Mouse (Mus musculus): Measurements from ENCODE around the gene Kcnt2. TPM values are rescaled to one million over a fixed set of nuclear protein-coding genes. Genes with fewer than 3 reads are reported as not detected.

Gene Kcnt2
- polyA plus RNA-seq, 1 experiment from 2014 or later: 2.5 TPM

DNA sequence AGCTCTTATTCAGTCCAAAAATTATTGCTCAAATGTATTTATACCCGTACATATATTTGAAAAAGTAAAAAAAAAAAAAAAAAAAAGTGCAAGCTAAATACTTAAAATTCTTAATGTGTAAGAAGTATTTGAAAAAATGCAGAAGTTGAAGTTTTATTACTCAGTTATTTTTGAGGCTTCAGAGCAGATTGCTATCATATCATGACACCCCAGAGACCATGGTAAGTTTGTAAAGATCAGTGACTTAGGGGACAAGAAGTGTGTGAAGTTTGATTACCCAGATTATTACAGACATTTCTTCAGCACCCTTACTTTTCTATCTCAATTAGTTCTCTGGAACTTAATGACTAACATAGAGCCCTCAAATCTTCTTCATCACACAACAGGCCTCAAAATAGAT, 58.3 kb downstream of the Kcnt2 start:
- H3K4me3 ChIP-seq (replicated peaks): no peak overlapping the region
- no peak overlapping the region for H3K9ac ChIP-seq
- H3K4me1 ChIP-seq (replicated peaks): no peaks in the 10 kb centered on the region
- 95% methylated on average over 1 of the region's 1 CpGs for WGBS
- H3K36me3 ChIP-seq: no peaks in the 10 kb centered on the region
- H3K9me3 ChIP-seq: no peaks in the 10 kb centered on the region
- no peaks in the 10 kb centered on the region for H3K27me3 ChIP-seq (replicated peaks)
- ATAC-seq: no peak
- H3K27ac ChIP-seq: no peak overlapping the region
- no peak overlapping the region for H3K4me2 ChIP-seq (replicated peaks)

DNA sequence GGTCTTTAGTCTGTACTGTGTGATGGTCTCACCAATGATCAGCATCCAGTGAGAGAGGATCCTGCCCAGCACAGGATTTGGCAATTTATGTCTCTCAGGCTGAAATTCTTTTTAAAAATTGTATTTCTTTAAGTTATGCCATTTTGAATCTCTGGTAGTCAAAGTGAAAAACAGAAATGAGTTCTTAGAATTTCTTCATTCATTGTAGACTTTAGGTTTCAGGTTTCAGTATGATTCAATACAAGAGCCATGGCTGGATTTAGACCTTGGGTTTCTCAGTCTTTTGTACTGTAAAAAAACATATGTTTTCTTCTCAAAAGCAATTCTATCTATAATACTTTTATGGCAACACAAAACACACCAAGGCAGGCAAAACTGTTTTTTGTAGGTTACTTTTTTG, 59.4 kb downstream of the Kcnt2 start:
- H3K4me3 ChIP-seq (replicated peaks): no peak overlapping the region
- H3K36me3 ChIP-seq: no peaks in the 10 kb centered on the region
- no peak for ATAC-seq
- no peak overlapping the region for H3K9ac ChIP-seq
- no peak overlapping the region for H3K4me2 ChIP-seq (replicated peaks)
- no peak overlapping the region for H3K27ac ChIP-seq
- no peaks in the 10 kb centered on the region for H3K9me3 ChIP-seq
- H3K27me3 ChIP-seq (replicated peaks): no peaks in the 10 kb centered on the region
- no peaks in the 10 kb centered on the region for H3K4me1 ChIP-seq (replicated peaks)

DNA sequence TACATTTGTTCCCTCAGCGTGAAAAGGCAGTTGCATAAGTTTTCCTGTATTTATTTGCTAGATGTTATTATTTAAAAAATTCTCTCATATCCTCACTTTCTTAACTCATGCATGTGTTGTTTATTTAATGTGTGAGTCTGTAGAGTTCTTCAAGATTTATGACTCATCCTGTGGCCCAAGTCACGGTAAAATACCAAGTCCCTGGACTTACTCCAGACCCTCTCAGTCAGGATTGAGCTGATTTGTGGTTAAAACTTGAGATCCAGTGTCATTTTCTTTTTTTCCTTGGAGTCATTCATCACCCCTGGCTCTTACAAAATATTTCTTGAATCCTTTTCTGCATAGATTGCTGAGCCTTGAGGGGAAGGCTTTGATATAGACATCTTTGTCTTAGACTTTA, 60.4 kb downstream of the Kcnt2 start:
- ATAC-seq: no peak
- H3K27ac ChIP-seq: no peak overlapping the region
- no peak overlapping the region for H3K4me2 ChIP-seq (replicated peaks)
- no peaks in the 10 kb centered on the region for H3K9me3 ChIP-seq
- H3K4me3 ChIP-seq (replicated peaks): no peak overlapping the region
- H3K9ac ChIP-seq: no peak overlapping the region
- no peaks in the 10 kb centered on the region for H3K36me3 ChIP-seq
- H3K4me1 ChIP-seq (replicated peaks): no peaks in the 10 kb centered on the region
- H3K27me3 ChIP-seq (replicated peaks): no peaks in the 10 kb centered on the region
- 40% methylated on average over 2 of the region's 2 CpGs for WGBS

DNA sequence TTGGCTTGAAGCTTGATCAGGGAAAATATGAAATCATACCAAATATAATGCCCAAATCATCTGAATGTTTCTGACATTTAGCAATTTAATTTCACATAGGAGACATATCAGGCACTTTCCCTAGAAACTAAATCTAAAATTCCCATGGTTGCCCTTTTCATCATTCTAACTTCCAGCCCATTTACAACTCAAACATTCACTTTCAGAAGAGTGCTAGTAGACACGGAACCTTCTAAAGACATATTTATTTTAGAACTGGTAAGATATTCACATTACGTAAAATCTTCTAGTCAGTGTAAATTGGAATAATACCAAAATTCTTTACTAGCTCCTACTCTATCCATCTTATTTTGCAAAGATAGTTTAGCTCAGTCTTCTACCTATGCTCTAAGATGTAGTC, 64.8 kb downstream of the Kcnt2 start:
- Histone ChIP-seq H3K9ac (no peak overlapping the region), H3K4me3 (replicated peaks) (no peak overlapping the region), H3K4me2 (replicated peaks) (no peak overlapping the region), H3K27ac (no peak overlapping the region), H3K9me3 (no peaks in the 10 kb centered on the region), H3K36me3 (no peaks in the 10 kb centered on the region), H3K27me3 (replicated peaks) (no peaks in the 10 kb centered on the region), H3K4me1 (replicated peaks) (no peaks in the 10 kb centered on the region)
- 78% methylated on average over 2 of the region's 2 CpGs for WGBS
- no peak for ATAC-seq

DNA sequence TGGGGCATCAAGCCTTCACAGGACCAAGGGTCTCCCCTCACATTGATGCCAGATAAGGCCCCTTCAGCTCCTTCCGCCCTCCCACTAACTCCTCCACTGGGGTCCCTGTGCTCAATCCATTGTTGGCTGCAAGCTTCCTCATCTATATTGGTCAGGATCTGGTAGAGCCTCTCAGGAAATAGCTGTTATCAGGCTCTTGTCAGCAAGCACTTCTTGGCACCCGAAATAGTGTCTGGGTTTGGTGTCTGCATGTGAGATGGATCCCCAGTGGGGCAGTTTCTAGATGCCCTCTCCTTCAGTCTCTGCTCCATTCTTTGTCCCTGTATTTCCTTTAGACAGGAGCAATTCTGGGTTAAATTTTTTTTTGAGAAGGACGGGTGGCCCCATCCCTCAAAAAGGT, 79.1 kb downstream of the Kcnt2 start:
- no peak overlapping the region for H3K4me3 ChIP-seq (replicated peaks)
- no peaks in the 10 kb centered on the region for H3K36me3 ChIP-seq
- no peaks in the 10 kb centered on the region for H3K4me1 ChIP-seq (replicated peaks)
- H3K27ac ChIP-seq: no peak overlapping the region
- no peaks in the 10 kb centered on the region for H3K27me3 ChIP-seq (replicated peaks)
- no peaks in the 10 kb centered on the region for H3K9me3 ChIP-seq
- no peak overlapping the region for H3K4me2 ChIP-seq (replicated peaks)
- H3K9ac ChIP-seq: no peak overlapping the region
- WGBS: 83% methylated on average over 3 of the region's 3 CpGs
- ATAC-seq: no peak

DNA sequence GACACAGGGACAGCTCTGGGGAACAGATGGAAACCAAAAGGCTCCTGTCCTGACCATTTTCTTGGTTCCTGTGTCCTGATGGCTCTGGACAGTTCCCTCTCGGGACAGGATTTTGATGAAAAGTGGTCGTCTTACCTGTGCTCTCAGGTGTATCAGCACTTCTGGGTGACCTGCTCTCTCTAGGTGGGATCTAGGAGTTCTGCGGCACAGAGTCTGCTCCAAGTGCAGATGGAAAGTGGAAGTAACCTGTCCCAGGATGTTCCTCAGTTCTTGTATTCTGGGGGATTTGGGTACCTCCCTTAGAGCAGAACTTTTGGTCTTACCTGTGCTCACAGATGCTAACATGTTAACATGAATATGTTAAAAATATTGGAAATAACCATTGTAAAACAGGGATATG, 80.8 kb downstream of the Kcnt2 start:
- H3K27ac ChIP-seq: no peak overlapping the region
- no peak overlapping the region for H3K9ac ChIP-seq
- H3K9me3 ChIP-seq: no peaks in the 10 kb centered on the region
- no peaks in the 10 kb centered on the region for H3K27me3 ChIP-seq (replicated peaks)
- no peak overlapping the region for H3K4me2 ChIP-seq (replicated peaks)
- no peak overlapping the region for H3K4me3 ChIP-seq (replicated peaks)
- WGBS: 82% methylated on average over 3 of the region's 3 CpGs
- no peaks in the 10 kb centered on the region for H3K4me1 ChIP-seq (replicated peaks)
- no peaks in the 10 kb centered on the region for H3K36me3 ChIP-seq
- no peak for ATAC-seq

DNA sequence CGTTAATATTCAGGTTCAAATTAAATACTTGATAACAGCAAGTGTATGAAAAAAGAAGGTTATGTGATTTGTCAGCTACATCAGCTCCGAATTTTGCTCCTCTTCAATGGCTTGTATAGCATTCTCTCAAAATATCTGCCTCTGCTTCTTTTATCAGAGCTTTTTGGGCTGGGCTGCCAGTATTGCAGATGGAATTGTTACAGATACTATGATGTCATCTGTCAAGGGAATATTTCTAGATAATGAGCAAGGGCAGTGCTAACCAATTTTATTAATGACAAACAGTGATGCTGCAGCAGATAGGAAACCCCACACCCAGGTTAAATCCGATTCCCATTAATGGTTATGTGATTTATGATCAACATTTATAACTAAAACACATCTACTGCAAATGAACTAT, 87.7 kb downstream of the Kcnt2 start:
- 69% methylated on average over 3 of the region's 3 CpGs for WGBS
- H3K27ac ChIP-seq: no peak overlapping the region

DNA sequence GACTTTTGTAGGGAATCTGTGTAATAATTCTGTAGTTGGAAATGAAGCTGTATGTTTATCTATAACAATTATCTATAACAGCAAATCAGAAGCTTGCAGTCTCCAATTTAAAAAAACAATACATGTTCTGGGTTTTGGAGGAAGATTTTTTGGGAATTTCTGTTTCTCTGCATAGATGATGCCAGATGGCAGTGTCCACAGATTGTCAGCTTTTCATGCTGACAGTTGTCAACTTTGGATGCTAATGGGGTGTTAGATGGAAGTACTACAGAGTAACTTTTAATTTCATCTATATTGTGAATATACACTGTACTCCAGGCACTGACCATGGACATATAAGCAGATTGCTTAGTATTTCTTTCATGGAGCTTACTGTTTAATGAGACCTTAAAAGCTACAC, 92.5 kb downstream of the Kcnt2 start:
- no peak overlapping the region for H3K27ac ChIP-seq
- no peak for ATAC-seq
- H3K9me3 ChIP-seq: no peaks in the 10 kb centered on the region
- no peaks in the 10 kb centered on the region for H3K27me3 ChIP-seq (replicated peaks)
- H3K4me2 ChIP-seq (replicated peaks): no peak overlapping the region
- no peak overlapping the region for H3K4me3 ChIP-seq (replicated peaks)
- no peak overlapping the region for H3K9ac ChIP-seq
- H3K4me1 ChIP-seq (replicated peaks): no peaks in the 10 kb centered on the region
- H3K36me3 ChIP-seq: no peaks in the 10 kb centered on the region

More for the DNA sequence above, 87.7 kb downstream of the Kcnt2 start:
- H3K4me2 ChIP-seq (replicated peaks): no peak overlapping the region
- H3K4me1 ChIP-seq (replicated peaks): no peaks in the 10 kb centered on the region
- H3K9me3 ChIP-seq: no peaks in the 10 kb centered on the region
- no peaks in the 10 kb centered on the region for H3K36me3 ChIP-seq
- no peaks in the 10 kb centered on the region for H3K27me3 ChIP-seq (replicated peaks)
- H3K9ac ChIP-seq: no peak overlapping the region
- H3K4me3 ChIP-seq (replicated peaks): no peak overlapping the region
- ATAC-seq: no peak

DNA sequence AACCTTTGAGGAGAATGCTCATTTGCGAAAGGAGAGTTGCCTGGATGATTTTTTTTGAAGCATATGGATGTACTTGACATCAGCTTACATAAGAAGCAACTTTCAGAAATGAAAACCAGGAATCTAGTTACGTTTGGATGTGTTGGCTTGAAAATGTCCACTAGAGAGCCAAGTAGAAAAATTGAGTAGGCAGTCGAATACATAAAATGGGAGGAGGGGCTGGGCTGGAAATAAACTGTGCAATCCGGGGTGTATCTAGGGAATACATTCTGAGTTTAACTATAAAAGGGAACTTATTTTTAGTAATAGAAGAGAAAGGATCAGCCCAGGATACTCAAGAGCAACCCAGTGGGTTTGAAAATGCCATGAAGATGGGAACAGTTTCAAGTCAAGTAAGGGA, 93.4 kb downstream of the Kcnt2 start:
- Histone ChIP-seq H3K36me3 (no peaks in the 10 kb centered on the region), H3K27me3 (replicated peaks) (no peaks in the 10 kb centered on the region), H3K4me3 (replicated peaks) (no peak overlapping the region), H3K4me1 (replicated peaks) (no peaks in the 10 kb centered on the region), H3K9me3 (no peaks in the 10 kb centered on the region), H3K27ac (no peak overlapping the region), H3K9ac (no peak overlapping the region), H3K4me2 (replicated peaks) (no peak overlapping the region)
- no peak for ATAC-seq
- 69% methylated on average over 4 of the region's 4 CpGs for WGBS

DNA sequence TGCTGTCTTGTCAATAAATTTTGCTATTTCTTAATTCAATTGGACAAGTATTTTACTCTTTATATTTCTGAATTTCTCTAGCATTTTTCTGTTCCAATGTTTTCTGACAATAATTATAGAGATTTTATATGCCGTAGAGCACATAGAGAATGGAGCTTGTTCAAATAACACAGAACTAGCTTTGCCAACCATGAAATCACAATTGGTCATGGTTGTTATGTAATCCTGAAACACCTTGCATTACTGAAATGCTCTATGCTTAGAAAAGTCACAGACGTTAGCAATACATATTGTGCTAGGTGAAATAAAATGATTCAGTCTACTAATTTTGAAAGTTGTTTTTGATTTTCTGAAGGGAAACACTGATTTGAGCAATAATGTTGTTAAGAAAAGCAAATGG, 118.8 kb downstream of the Kcnt2 start:
- no peaks in the 10 kb centered on the region for H3K4me1 ChIP-seq (replicated peaks)

DNA sequence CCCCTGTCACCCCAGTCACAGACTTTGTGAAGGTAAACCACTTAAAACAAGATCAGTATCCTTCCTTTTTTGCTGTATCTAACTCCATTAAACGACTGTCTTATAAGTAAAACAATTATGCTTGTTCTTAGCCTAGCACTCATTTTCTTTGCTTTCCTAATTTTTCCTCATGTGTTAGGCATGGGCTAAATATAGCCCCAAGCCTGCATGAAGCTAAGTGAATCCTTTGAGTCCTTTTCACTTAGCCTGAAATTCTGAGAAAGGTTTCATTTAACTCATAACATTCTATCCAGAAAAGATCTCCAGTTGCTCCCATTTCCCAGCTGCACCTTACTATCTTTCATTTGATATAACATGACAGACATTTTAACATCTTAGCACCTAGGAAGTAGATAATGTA, 127.6 kb downstream of the Kcnt2 start:
- Histone ChIP-seq H3K9ac (no peak overlapping the region), H3K27me3 (replicated peaks) (no peaks in the 10 kb centered on the region), H3K9me3 (no peaks in the 10 kb centered on the region), H3K4me3 (replicated peaks) (no peak overlapping the region), H3K27ac (no peak overlapping the region), H3K4me1 (replicated peaks) (no peaks in the 10 kb centered on the region), H3K4me2 (replicated peaks) (no peak overlapping the region), H3K36me3 (no peaks in the 10 kb centered on the region)
- no peak for ATAC-seq
- WGBS: 73% methylated on average over 1 of the region's 1 CpGs

More for the DNA sequence above, 118.8 kb downstream of the Kcnt2 start:
- 89% methylated on average over 2 of the region's 2 CpGs for WGBS
- H3K27me3 ChIP-seq (replicated peaks): no peaks in the 10 kb centered on the region
- no peaks in the 10 kb centered on the region for H3K9me3 ChIP-seq
- H3K4me3 ChIP-seq (replicated peaks): no peak overlapping the region
- H3K9ac ChIP-seq: no peak overlapping the region
- ATAC-seq: no peak
- H3K27ac ChIP-seq: no peak overlapping the region
- no peak overlapping the region for H3K4me2 ChIP-seq (replicated peaks)
- H3K36me3 ChIP-seq: no peaks in the 10 kb centered on the region

DNA sequence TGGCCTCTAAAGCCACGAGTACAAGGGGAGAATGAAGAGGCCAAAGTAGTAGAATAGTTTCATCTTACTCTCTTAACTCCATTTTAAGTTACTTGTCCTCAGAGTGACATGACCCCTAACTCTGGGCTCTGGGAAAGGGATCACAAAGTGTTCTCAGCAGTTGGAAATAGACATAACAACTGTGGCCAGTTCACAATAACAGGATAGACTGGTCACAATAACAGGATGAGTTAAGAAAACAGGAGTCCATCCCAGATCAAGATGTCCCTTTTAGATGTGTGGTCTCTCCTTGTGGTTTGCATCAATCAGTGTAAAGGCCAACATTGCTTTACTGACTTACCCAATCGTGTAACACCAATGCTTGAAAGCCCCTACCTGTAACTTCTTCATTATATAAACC, 132.8 kb downstream of the Kcnt2 start:
- Histone ChIP-seq H3K9me3 (no peaks in the 10 kb centered on the region), H3K9ac (no peak overlapping the region), H3K4me3 (replicated peaks) (no peak overlapping the region), H3K27ac (no peak overlapping the region), H3K27me3 (replicated peaks) (no peaks in the 10 kb centered on the region), H3K4me2 (replicated peaks) (no peak overlapping the region), H3K4me1 (replicated peaks) (no peaks in the 10 kb centered on the region), H3K36me3 (no peaks in the 10 kb centered on the region)
- 74% methylated on average over 2 of the region's 2 CpGs for WGBS
- no peak for ATAC-seq

DNA sequence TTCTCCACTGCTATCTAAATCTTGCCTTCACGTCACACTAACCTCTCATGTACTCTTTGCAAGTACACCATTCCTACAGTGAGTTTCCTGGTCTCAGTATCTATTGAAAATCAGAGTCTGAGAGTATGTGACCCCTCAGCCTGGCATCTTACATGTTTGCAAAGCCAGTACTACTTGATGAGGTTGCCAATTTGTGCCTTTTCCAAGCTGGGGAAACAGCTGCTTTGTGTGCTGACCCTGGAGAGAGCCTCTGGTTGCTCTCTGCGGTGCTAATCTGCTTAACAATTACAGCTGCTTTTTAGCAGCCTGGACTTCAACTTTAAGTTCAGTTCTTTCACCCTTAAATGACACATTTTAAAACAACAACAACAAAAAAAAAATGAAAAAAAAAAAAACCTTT, 133.6 kb downstream of the Kcnt2 start:
- 70% methylated on average over 2 of the region's 2 CpGs for WGBS

DNA sequence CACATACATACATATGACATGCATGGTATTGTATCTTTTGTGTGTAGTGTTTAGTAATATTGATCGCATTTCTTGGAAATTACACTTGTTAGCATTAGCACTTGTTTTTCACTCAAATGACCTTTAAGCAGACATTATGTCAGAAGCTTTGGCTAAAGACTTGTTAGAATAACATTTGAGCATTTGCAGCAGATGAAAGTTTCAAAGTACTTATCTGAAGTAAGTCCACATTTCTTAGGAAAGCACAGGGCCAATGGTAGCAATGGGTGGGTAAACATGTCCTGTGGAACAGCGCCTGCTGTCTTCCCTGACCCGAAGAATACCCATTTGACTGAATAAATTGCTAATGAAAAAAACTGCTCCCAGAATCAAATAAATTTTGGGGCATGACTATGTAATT, 135.1 kb downstream of the Kcnt2 start:
- Histone ChIP-seq H3K9me3 (no peaks in the 10 kb centered on the region), H3K4me2 (replicated peaks) (no peak overlapping the region), H3K36me3 (no peaks in the 10 kb centered on the region), H3K4me1 (replicated peaks) (no peaks in the 10 kb centered on the region), H3K27me3 (replicated peaks) (no peaks in the 10 kb centered on the region), H3K9ac (no peak overlapping the region), H3K4me3 (replicated peaks) (no peak overlapping the region), H3K27ac (no peak overlapping the region)
- 89% methylated on average over 3 of the region's 3 CpGs for WGBS
- ATAC-seq: no peak

More for the DNA sequence above, 133.6 kb downstream of the Kcnt2 start:
- Histone ChIP-seq H3K27me3 (replicated peaks) (no peaks in the 10 kb centered on the region), H3K9me3 (no peaks in the 10 kb centered on the region), H3K36me3 (no peaks in the 10 kb centered on the region), H3K4me1 (replicated peaks) (no peaks in the 10 kb centered on the region), H3K4me2 (replicated peaks) (no peak overlapping the region), H3K9ac (no peak overlapping the region), H3K4me3 (replicated peaks) (no peak overlapping the region), H3K27ac (no peak overlapping the region)
- ATAC-seq: no peak
